Mouse (Mus musculus) cerebellum, postnatal 10 days (tissue): ENCODE results near the gene Ddx58.
A peak's percentile ranks its signal among the peaks of the same experiment; 100 is the strongest.

Source experiments
- DNase-seq, 2 experiments: peaks; one replicate each; pipeline ENCODE4 v3.0.0; 2021; ENCODE audit warnings: mixed read lengths in 2 of 2

Ddx58 gene

DNA sequence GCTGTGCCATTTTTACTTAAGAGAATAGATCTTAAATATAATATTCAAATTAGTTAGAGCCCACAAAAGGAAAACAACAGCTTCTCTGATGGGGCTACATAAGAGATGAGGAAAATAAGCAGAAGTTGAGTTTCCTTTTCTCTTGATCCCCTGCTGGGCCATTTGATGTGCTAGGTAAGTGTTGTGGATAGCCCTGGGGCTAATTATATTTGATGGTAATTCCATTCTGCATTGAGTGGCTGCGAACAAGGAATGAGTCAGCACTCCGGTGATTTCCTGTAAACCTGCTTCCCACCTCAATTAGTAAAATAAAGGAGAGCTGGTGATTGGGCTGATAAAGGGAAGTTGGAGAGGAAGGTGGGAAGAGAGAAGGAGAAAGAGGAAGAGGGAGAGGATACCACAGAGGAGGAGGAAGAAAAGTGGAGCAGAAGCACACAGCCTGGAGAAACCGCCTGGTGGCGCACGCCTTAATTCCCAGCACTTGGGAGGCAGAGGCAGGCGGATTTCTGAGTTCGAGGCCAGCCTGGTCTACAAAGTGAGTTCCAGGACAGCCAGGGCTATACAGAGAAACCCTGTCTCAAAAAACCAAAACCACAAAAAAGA is 6.5 kb downstream of the Ddx58 start:
- no peak for DNase-seq

GRCm38 (mm10) chr4:40229723-40230122 is 9.9 kb downstream of the Ddx58 start:
- DNase-seq, result no peak

DNA sequence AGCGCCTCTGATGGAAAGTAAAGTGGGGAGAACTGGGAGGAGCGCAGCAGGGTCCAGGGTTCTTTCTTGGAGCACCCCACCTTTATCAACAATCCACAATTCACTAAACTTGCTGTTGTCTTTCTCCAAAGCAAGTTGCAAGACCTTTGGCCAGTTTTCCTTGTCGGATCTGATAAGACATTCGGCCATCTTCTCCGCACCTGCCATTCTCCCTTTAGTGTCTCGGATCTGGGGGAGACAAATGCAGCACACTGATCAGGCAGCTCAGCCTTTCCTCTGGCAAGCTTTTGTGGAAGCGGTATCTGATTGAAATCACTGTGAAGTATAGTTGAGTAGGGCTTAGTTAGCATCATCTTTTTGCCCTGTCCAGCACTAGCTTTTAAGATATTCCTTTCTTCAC is 11.7 kb downstream of the Ddx58 start:
- DNase-seq, result no peak

- DNase-seq, result no peak
Observed at GRCm38 (mm10) chr4:40227131-40227530, 12.5 kb downstream of the Ddx58 start.

DNA sequence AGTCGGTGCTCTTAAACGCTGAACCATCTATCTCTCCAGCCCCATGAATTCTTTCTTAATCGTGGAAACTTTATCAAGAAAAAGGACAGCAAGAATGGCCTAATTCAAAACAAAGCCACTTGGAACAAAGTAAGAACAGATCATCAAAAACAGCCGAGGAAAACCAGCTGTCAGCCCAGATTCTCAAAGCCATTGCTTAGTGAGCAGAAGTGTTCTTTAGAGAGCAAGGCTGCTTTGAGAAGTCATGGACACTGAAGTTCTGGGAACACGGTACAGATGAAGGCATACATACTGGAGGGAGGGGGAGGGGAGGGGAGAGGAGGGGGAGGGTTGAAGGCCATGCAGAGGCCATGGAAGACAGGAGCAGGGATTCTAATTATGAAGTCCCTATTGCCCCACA is 13.5 kb downstream of the Ddx58 start:
- DNase-seq, result no peak

- no peak for DNase-seq
Observed at GRCm38 (mm10) chr4:40221876-40222585, 17.6 kb downstream of the Ddx58 start.

DNA sequence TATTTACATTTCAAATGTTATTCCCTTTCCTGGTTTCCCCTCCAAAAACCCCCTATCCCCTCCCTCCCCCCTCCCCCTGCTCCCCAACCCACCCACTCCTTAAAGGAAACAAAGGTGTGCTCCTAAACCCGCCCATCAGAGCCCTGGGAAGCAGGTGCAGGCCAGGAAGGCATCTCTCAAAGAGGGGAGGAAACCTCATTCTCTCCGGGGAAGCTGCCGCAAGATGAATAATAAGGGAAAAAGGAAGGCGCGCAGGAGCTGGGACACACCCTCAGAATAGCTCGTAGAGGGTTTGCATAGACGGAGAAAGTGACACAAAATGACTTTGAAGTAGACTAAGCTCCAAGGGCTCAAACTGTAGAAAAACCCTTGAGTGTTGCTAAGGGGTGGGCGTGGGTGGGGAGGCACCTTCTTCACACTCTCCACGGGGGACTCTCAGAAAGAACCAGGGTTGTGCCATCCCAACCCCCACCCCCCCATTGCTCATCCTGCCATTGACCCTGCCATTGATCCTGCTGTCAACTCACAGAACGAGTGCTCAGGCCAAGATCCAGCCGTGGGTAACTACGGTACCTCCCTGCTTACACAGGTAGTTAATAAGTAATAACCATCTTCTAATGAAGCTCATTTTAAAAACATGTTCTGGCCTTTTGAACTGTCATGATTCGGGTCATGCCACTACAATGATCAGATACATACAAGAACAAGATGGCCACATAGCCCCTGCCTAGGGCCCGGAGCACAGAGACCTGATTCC is 18.4 kb downstream of the Ddx58 start:
- no peak for DNase-seq

DNA sequence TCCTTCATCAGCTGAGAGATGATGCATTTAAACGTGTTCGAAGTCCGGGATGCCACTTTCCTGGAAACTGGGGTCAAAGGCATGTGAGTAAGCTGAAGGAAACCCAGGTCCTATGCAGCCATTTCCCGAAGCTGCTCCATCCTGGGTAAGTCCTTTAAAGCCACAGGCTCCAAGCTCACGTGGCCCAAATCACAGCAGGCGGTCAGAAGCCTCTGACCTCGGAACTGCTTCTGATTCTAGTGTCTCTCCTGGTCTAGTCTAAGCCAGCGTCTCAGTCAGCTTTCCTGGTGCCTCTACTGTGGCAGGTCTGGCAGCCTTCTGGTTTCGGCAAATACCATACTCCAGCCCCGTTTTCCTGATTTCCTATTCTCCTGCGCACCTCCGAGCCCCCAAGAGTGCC is 19.2 kb downstream of the Ddx58 start:
- DNase-seq, result peak; percentile 19 to 26

DNA sequence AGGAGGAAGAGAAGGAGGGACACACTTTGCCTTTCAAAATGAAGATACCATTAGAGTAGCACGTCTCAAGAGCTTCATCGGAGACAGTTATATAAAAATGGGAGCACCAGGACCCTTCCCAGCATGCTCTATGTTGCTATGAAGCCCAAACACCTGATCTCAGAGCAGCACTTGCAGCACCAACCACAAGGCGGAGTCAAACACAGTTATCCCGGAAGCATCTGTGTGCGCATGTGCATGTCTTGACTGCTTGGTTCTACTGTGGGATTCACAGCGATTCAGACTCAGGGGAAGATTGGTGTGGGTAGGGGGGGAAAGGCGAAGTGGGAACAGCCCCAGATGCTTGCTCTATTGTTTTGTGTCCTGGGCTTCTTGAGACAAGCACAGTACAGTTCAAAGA is 21.2 kb downstream of the Ddx58 start:
- DNase-seq, result peak; percentile 26 to 37

DNA sequence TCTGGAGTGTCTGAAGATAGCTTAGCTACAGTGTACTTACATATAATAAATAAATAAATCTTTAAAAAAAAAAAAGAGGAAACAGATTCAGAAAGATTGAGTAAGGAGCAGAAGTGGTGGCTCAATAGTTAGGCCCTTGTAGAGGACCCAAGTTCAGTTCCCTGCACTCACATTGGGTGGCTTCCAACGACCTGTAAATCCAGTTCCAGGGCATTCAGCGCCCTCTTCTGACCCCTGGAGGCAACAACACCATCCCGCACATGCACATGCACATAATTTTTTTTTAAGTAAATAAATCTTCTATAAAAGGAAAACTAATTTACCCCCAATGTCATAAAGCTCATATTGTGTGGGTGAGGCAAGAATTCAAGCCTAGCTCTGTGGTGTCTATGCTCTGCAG is 21.7 kb downstream of the Ddx58 start:
- no peak for DNase-seq

GRCm38 (mm10) chr4:40212177-40212576 is 27.5 kb downstream of the Ddx58 start:
- DNase-seq, result no peak

- DNase-seq, result no peak
Observed at GRCm38 (mm10) chr4:40207701-40208100, 31.9 kb downstream of the Ddx58 start.

- no peak for DNase-seq
Observed at GRCm38 (mm10) chr4:40205231-40205903, 34.3 kb downstream of the Ddx58 start.

DNA sequence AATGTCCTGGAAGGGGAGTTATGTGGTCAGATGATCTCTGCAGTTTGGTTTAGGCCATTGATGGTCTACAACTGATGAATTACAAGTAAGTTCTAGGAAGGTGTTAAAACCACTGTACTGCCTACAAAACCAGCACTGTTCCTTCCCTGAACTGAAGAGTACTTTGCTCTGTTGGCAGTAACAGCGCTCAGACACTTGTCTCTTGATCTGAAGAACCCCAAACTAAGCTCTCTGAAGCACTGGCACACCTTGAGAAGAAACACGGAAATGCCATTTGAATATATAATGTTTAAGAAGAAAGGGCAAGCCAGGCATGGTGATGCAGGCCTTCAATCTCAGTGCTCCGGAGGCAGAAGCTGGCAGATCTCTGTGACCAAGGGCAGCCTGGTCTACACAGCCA is 35.3 kb downstream of the Ddx58 start:
- no peak for DNase-seq

GRCm38 (mm10) chr4:40202205-40202604 is 37.4 kb downstream of the Ddx58 start:
- no peak for DNase-seq

- DNase-seq, result no peak
Observed at GRCm38 (mm10) chr4:40195336-40195735, 44.3 kb downstream of the Ddx58 start.

DNA sequence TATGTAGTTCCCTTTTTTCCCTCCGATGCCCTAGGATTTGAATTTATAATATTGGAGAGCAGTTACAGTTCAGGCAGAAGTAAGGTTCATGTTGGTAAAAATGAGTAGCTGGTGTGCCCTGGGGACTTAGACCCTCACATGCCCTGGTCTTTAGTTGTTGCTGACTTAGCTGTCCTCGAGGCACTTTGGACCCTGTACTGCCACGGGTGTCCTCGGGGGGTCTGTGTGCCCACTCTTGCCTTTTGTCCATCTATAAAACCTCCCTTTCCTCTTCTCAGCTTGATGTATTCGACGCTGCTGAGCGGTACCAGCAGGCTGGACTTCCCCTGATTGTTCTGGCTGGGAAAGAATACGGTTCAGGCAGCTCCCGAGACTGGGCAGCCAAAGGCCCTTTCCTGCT is 46.2 kb downstream of the Ddx58 start:
- DNase-seq, result no peak

DNA sequence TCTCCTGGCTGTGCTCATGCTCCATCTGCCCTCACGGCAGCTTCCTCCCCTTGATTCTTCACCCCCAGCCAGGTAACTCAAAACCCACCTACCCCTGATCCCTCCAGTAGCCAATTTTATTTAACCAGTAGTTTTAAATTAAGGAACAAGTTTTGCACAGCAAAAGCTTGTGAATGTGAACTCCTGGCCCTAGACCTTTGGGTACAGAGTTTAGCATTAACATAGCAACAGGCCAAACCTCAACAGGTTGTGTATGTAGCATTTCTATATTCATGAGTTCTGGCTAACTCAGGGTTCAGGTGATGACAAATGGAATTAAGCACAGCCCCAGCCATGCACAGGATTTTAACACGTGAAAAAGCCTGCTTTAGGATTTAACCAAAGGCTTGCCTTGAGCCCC is 47.4 kb downstream of the Ddx58 start:
- DNase-seq, result no peak

DNA sequence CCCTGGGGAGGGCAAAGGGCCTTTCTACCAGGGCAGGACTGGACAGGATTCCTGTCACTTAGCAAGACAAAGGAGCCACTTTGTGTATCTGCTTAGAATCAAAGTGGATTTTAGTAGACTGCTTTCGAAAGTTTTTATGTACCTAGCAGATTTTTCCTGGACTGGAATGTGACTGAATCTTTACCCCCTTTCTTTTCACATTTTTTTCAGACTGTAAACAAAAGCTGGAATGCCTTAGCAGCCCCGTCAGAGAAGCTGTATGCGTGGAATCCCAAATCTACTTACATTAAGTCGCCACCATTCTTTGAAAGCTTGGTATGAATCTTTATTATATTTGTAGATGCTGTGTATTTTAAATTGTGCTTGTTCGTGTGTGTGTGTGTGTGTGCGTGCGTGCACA is 51.7 kb downstream of the Ddx58 start:
- no peak for DNase-seq

- no peak for DNase-seq
Observed at GRCm38 (mm10) chr4:40184470-40184869, 55.2 kb downstream of the Ddx58 start.

- no peak for DNase-seq
Observed at GRCm38 (mm10) chr4:40183781-40184180, 55.8 kb downstream of the Ddx58 start.

- peak; percentile 74 to 80 for DNase-seq
Observed at GRCm38 (mm10) chr4:40182651-40183320, 56.8 kb downstream of the Ddx58 start.

- DNase-seq, result no peak
Observed at GRCm38 (mm10) chr4:40181681-40182080, 57.9 kb downstream of the Ddx58 start.
